Mouse (Mus musculus) kidney, adult 2 months (tissue): ENCODE measurements around the gene Wdr63. TPM values are rescaled to one million over a fixed set of nuclear protein-coding genes. Genes with fewer than 3 reads are reported as not detected.

Source experiments
- DNase-seq: peaks from one replicate; pipeline ENCODE4 v3.0.0; 2021
- H3K27ac ChIP-seq: fragments of 200-500 bp; 2 replicates; pipeline ENCODE4 v1.5.1; 2012; ENCODE audit warnings: low read depth, low read length, control low read depth, inconsistent platforms; ENCODE audit not compliant: insufficient read depth
- H3K27me3 ChIP-seq: fragments of 200-500 bp; replicated peaks from 2 replicates; pipeline ENCODE4 v1.6.1; 2012; ENCODE audit warnings: mild to moderate bottlenecking, moderate library complexity, low read length, inconsistent platforms; ENCODE audit not compliant: control insufficient read depth, insufficient read depth
- H3K36me3 ChIP-seq: fragments of 200-500 bp; 2 replicates; pipeline ENCODE4 v1.6.1; 2012; ENCODE audit warnings: mild to moderate bottlenecking, moderate library complexity, low read length, inconsistent platforms; ENCODE audit not compliant: control insufficient read depth, insufficient read depth
- H3K4me1 ChIP-seq: fragments of 200-500 bp; 2 replicates; pipeline ENCODE4 v1.6.1; 2011; ENCODE audit warnings: low read length; ENCODE audit not compliant: control insufficient read depth, insufficient read depth
- H3K4me3 ChIP-seq: fragments of 200-500 bp; 2 replicates; pipeline ENCODE4 v1.5.1; 2011; ENCODE audit warnings: mild to moderate bottlenecking, low read depth, low read length, control low read depth; ENCODE audit not compliant: insufficient read depth
- CTCF ChIP-seq: fragments of 200-500 bp; conservative IDR thresholded peaks from 2 replicates; pipeline ENCODE4 v1.5.1; 2011; ENCODE audit warnings: low read depth, mild to moderate bottlenecking, control low read depth, low read length, moderate library complexity, mixed read lengths; ENCODE audit not compliant: insufficient read depth, insufficient read length
- POLR2A ChIP-seq: fragments of 200-500 bp; IDR thresholded peaks from one replicate; pipeline ENCODE4 v1.6.1; 2011; ENCODE audit warnings: low read depth, low read length, control low read depth
- WGBS: fragments of 180-500 bp; shearing (Covaris S2); methylation state at CpG from one replicate; pipeline ENCODE4 v1.1.7; 2018; 5-methylcytosine and 5-hydroxymethylcytosine counted together
- polyA plus RNA-seq: library from polyadenylated mRNA; depleted of rRNA; stranded (reverse); fragments of >200 nt; gene quantifications from 2 replicates; pipeline ENCODE4 v1.2.3, GENCODE M21; 2012

Gene Wdr63
- polyA plus RNA-seq, 1 experiment, result not detected

- peak; percentile 39 for DNase-seq
- Histone ChIP-seq H3K27ac (no peak overlapping the region), H3K36me3 (no peaks in the 10 kb centered on the region), H3K4me3 (no peak overlapping the region), H3K4me1 (no peaks in the 10 kb centered on the region), H3K27me3 (no peaks in the 10 kb centered on the region)
- TF ChIP-seq CTCF (0 out of 2 replicates have a peak, but pooled peaks have one; percentile 20), POLR2A (no peak)
- 60% methylated on average over 7 of the region's 7 CpGs for WGBS
Measured at GRCm38 (mm10) chr3:146072780-146073179, 35.1 kb downstream of the Wdr63 start.

GRCm38 (mm10) chr3:146069276-146069675, 38.7 kb downstream of the Wdr63 start:
- WGBS, result 41% methylated on average over 4 of the region's 4 CpGs
- no peak for DNase-seq
- Histone ChIP-seq H3K4me1 (no peaks in the 10 kb centered on the region), H3K36me3 (no peaks in the 10 kb centered on the region), H3K27me3 (no peaks in the 10 kb centered on the region), H3K4me3 (no peak overlapping the region), H3K27ac (no peak overlapping the region)
- TF ChIP-seq CTCF, result no peak
- no peak for TF ChIP-seq POLR2A

- DNase-seq, result no peak
- TF ChIP-seq CTCF (no peak), POLR2A (no peak)
- WGBS, result 84% methylated on average over 11 of the region's 11 CpGs
Measured at GRCm38 (mm10) chr3:146063146-146063545, 44.8 kb downstream of the Wdr63 start.

GRCm38 (mm10) chr3:146059356-146059926, 48.5 kb downstream of the Wdr63 start:
- WGBS, result 61% methylated on average over 15 of the region's 15 CpGs
- Histone ChIP-seq H3K27ac (no peak overlapping the region), H3K27me3 (no peaks in the 10 kb centered on the region), H3K4me1 (no peaks in the 10 kb centered on the region), H3K4me3 (peak overlapping the region; percentile 18; the same call in 1 of the 2 replicates), H3K36me3 (no peaks in the 10 kb centered on the region)
- DNase-seq, result no peak
- TF ChIP-seq POLR2A, result no peak
- no peak for TF ChIP-seq CTCF

More at GRCm38 (mm10) chr3:146063146-146063545, 44.8 kb downstream of the Wdr63 start:
- H3K27me3 ChIP-seq, result no peaks in the 10 kb centered on the region
- H3K36me3 ChIP-seq, result no peaks in the 10 kb centered on the region
- no peak overlapping the region for H3K4me3 ChIP-seq
- H3K4me1 ChIP-seq, result no peaks in the 10 kb centered on the region
- no peak overlapping the region for H3K27ac ChIP-seq

GRCm38 (mm10) chr3:146058263-146058662, 49.7 kb downstream of the Wdr63 start:
- no peaks in the 10 kb centered on the region for H3K4me1 ChIP-seq
- peak; percentile 57 for DNase-seq
- WGBS, result 12% methylated on average over 4 of the region's 4 CpGs
- H3K27ac ChIP-seq, result no peak overlapping the region
- H3K27me3 ChIP-seq, result no peaks in the 10 kb centered on the region
- no peak overlapping the region for H3K4me3 ChIP-seq
- H3K36me3 ChIP-seq, result no peaks in the 10 kb centered on the region
- TF ChIP-seq POLR2A (no peak), CTCF (peak; percentile 85)

- TF ChIP-seq POLR2A, result no peak
- no peak for TF ChIP-seq CTCF
- no peak for DNase-seq
- H3K27me3 ChIP-seq, result no peaks in the 10 kb centered on the region
- 67% methylated on average over 7 of the region's 7 CpGs for WGBS
- H3K4me3 ChIP-seq, result no peak overlapping the region
- H3K4me1 ChIP-seq, result no peaks in the 10 kb centered on the region
- no peaks in the 10 kb centered on the region for H3K36me3 ChIP-seq
- no peak overlapping the region for H3K27ac ChIP-seq
Measured at GRCm38 (mm10) chr3:146057131-146057530, 50.8 kb downstream of the Wdr63 start.

- Histone ChIP-seq H3K27me3 (no peaks in the 10 kb centered on the region), H3K4me3 (no peak overlapping the region), H3K27ac (no peak overlapping the region), H3K36me3 (no peaks in the 10 kb centered on the region), H3K4me1 (peaks cover 11% of the 10 kb centered on the region; the same call in 1 of the 2 replicates)
- TF ChIP-seq CTCF (no peak), POLR2A (no peak)
- no peak for DNase-seq
- WGBS, result 91% methylated on average over 2 of the region's 2 CpGs
Measured at GRCm38 (mm10) chr3:146053873-146054272, 54.1 kb downstream of the Wdr63 start.
